Mouse (Mus musculus) ovary, adult 10 weeks (tissue): ENCODE results near the gene St8sia6. TPM values are rescaled to one million over a fixed set of nuclear protein-coding genes. Genes with fewer than 3 reads are reported as not detected.

Experiments
- polyA plus RNA-seq: library from polyadenylated mRNA; stranded (reverse); fragments of 350-450 nt; fragmentation: Illumina TruSeq; extraction: RNeasy Lipid Tissue Mini Kit (QIAGEN cat#74804); gene quantifications from one replicate; pipeline ENCODE4 v1.2.3, GENCODE M21; 2014

Gene St8sia6
- 6.6 TPM for polyA plus RNA-seq

DNA sequence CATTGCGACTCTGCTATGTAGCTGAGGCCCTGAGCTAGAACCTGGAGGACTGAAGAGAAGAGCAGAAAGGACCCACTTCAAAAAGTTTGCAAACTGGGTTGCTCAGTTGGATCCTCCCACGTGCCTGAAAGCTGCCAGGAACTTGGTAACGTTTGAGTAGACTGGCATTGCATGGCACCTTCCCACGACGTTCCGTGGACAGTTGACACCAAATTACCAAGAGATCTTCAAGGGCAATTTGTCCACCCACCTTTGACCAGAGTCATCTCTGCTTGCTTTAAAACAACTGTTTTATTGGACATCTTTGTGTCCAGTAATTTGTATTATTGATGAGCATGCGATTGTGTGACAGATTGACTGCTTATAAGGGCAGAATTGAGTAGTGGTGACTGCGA lies at the start of gene St8sia6:
St8sia6 (minus strand) TSS at position 96 of the 395 bp plus-strand sequence.

Other genes with a start within 250 kb of the St8sia6 start
- gene Trdmt1, start 249.4 kb downstream of the St8sia6 start, polyA plus RNA-seq = 14.0 TPM
- gene Vim, start 220.1 kb downstream of the St8sia6 start, polyA plus RNA-seq = 337 TPM